Mouse (Mus musculus) midbrain, embryonic 13.5 days (tissue): Measurements from ENCODE around the gene Robo1. TPM values are rescaled to one million over a fixed set of nuclear protein-coding genes. Genes with fewer than 3 reads are reported as not detected.
A peak's percentile ranks its signal among the peaks of the same experiment; 100 is the strongest.

Experiments
- ATAC-seq: fragments of 200-750 bp; cut with Nextera tagmentation; 2 replicates; pipeline ENCODE4 v1.8.0; 2017; ENCODE audit warnings: mild to moderate bottlenecking, moderate TSS enrichment, moderate library complexity
- H3K27ac ChIP-seq: fragments of 300-500 bp; sonication (generic); 2 replicates; pipeline ENCODE4 v1.5.1; 2015; ENCODE audit warnings: inconsistent platforms, mild to moderate bottlenecking, moderate library complexity
- H3K27me3 ChIP-seq: fragments of 300-500 bp; sonication (generic); 2 replicates; pipeline ENCODE4 v1.6.1; 2015; ENCODE audit warnings: mild to moderate bottlenecking, inconsistent platforms
- H3K36me3 ChIP-seq: fragments of 300-500 bp; sonication (generic); 2 replicates; pipeline ENCODE4 v1.6.1; 2015; ENCODE audit warnings: mild to moderate bottlenecking, inconsistent platforms
- H3K4me1 ChIP-seq: fragments of 300-500 bp; sonication (generic); replicated peaks from 2 replicates; pipeline ENCODE4 v1.6.1; 2015; ENCODE audit warnings: inconsistent platforms
- H3K4me2 ChIP-seq: fragments of 300-500 bp; sonication (generic); replicated peaks from 2 replicates; pipeline ENCODE4 v1.6.1; 2015; ENCODE audit warnings: moderate library complexity, mild to moderate bottlenecking, inconsistent platforms
- H3K4me3 ChIP-seq: fragments of 300-500 bp; sonication (generic); replicated peaks from 2 replicates; pipeline ENCODE4 v1.5.1; 2015; ENCODE audit warnings: mild to moderate bottlenecking, inconsistent platforms
- H3K9ac ChIP-seq: fragments of 300-500 bp; sonication (generic); replicated peaks from 2 replicates; pipeline ENCODE4 v1.6.1; 2015; ENCODE audit warnings: mild to moderate bottlenecking, inconsistent platforms
- H3K9me3 ChIP-seq: fragments of 300-500 bp; sonication (generic); 2 replicates; pipeline ENCODE4 v1.6.1; 2016; ENCODE audit warnings: mild to moderate bottlenecking, inconsistent platforms
- WGBS: fragments of 180-500 bp; shearing (Covaris S2); methylation state at CpG from one replicate; pipeline ENCODE4 v1.1.7; 2015; 5-methylcytosine and 5-hydroxymethylcytosine counted together
- polyA plus RNA-seq: library from polyadenylated mRNA; unstranded; fragments of >200 nt; fragmentation: Nextera tagmentation; extraction: Ambion mirVana; gene quantifications from 2 replicates; pipeline ENCODE4 v1.2.1, GENCODE M21; 2015

Robo1 gene
- polyA plus RNA-seq, 1 experiment from 2014 or later = 81.1 TPM

- H3K9ac ChIP-seq = no peak overlapping the region
- H3K9me3 ChIP-seq = no peaks in the 10 kb centered on the region
- 0 out of 2 replicates have a peak, but pooled peaks have one; percentile 56 for ATAC-seq
- no peaks in the 10 kb centered on the region for H3K36me3 ChIP-seq
- peak overlapping the region; percentile 56; the same call in 1 of the 2 replicates for H3K27ac ChIP-seq
- H3K4me2 ChIP-seq = no peak overlapping the region
- peaks cover 20% of the 10 kb centered on the region for H3K4me1 ChIP-seq
- 64% methylated on average over 4 of the region's 4 CpGs for WGBS
- H3K4me3 ChIP-seq = no peak overlapping the region
- no peaks in the 10 kb centered on the region for H3K27me3 ChIP-seq
Observed at GRCm38 (mm10) chr16:72622371-72622770, 314.3 kb downstream of the Robo1 start.

- Histone ChIP-seq H3K27me3 (no peaks in the 10 kb centered on the region), H3K4me1 (peaks cover 20% of the 10 kb centered on the region), H3K27ac (peak overlapping the region; percentile 56), H3K36me3 (no peaks in the 10 kb centered on the region), H3K9me3 (no peaks in the 10 kb centered on the region), H3K4me3 (no peak overlapping the region), H3K9ac (no peak overlapping the region), H3K4me2 (0 out of 2 replicates have a peak overlapping the region, but pooled peaks have one; percentile 13)
- WGBS = 39% methylated on average over 10 of the region's 10 CpGs
- peak; percentile 72 for ATAC-seq
Observed at GRCm38 (mm10) chr16:72622868-72623267, 314.8 kb downstream of the Robo1 start.

- Histone ChIP-seq H3K27ac (no peak overlapping the region), H3K27me3 (no peaks in the 10 kb centered on the region), H3K9me3 (no peaks in the 10 kb centered on the region), H3K4me1 (no peaks in the 10 kb centered on the region), H3K4me3 (no peak overlapping the region), H3K4me2 (no peak overlapping the region), H3K9ac (no peak overlapping the region), H3K36me3 (no peaks in the 10 kb centered on the region)
- 50% methylated on average over 6 of the region's 7 CpGs for WGBS
- no peak for ATAC-seq
Observed at GRCm38 (mm10) chr16:72633846-72634245, 325.7 kb downstream of the Robo1 start.

- no peak overlapping the region for H3K27ac ChIP-seq
- ATAC-seq = no peak
- 83% methylated on average over 8 of the region's 8 CpGs for WGBS
Observed at GRCm38 (mm10) chr16:72639332-72639940, 331.3 kb downstream of the Robo1 start.

GRCm38 (mm10) chr16:72640932-72641811 lies 333.1 kb downstream of the Robo1 start:
- Histone ChIP-seq H3K27ac (no peak overlapping the region), H3K4me2 (no peak overlapping the region), H3K9me3 (no peaks in the 10 kb centered on the region), H3K9ac (no peak overlapping the region), H3K36me3 (no peaks in the 10 kb centered on the region), H3K27me3 (no peaks in the 10 kb centered on the region), H3K4me3 (no peak overlapping the region), H3K4me1 (peaks cover 7% of the 10 kb centered on the region; the same call in 1 of the 2 replicates)
- no peak for ATAC-seq
- WGBS = 66% methylated on average over 9 of the region's 9 CpGs

More at GRCm38 (mm10) chr16:72639332-72639940, 331.3 kb downstream of the Robo1 start:
- no peak overlapping the region for H3K4me3 ChIP-seq
- H3K9me3 ChIP-seq = no peaks in the 10 kb centered on the region
- no peak overlapping the region for H3K9ac ChIP-seq
- H3K36me3 ChIP-seq = no peaks in the 10 kb centered on the region
- no peaks in the 10 kb centered on the region for H3K27me3 ChIP-seq
- H3K4me2 ChIP-seq = no peak overlapping the region
- no peaks in the 10 kb centered on the region for H3K4me1 ChIP-seq

- WGBS = 45% methylated on average over 8 of the region's 8 CpGs
- Histone ChIP-seq H3K4me2 (no peak overlapping the region), H3K36me3 (no peaks in the 10 kb centered on the region), H3K27ac (no peak overlapping the region), H3K4me1 (peaks cover 10% of the 10 kb centered on the region; the same call in 1 of the 2 replicates), H3K9ac (no peak overlapping the region), H3K9me3 (no peaks in the 10 kb centered on the region), H3K27me3 (no peaks in the 10 kb centered on the region), H3K4me3 (no peak overlapping the region)
- ATAC-seq = no peak
Observed at GRCm38 (mm10) chr16:72645890-72646289, 337.8 kb downstream of the Robo1 start.

GRCm38 (mm10) chr16:72649314-72649713 lies 341.2 kb downstream of the Robo1 start:
- ATAC-seq = no peak
- no peaks in the 10 kb centered on the region for H3K36me3 ChIP-seq
- H3K9me3 ChIP-seq = no peaks in the 10 kb centered on the region
- H3K4me1 ChIP-seq = peaks cover 10% of the 10 kb centered on the region; the same call in 1 of the 2 replicates
- H3K4me2 ChIP-seq = no peak overlapping the region
- 41% methylated on average over 4 of the region's 4 CpGs for WGBS
- no peak overlapping the region for H3K4me3 ChIP-seq
- no peak overlapping the region for H3K27ac ChIP-seq
- no peaks in the 10 kb centered on the region for H3K27me3 ChIP-seq
- no peak overlapping the region for H3K9ac ChIP-seq

- WGBS = 78% methylated on average over 9 of the region's 9 CpGs
- Histone ChIP-seq H3K4me1 (no peaks in the 10 kb centered on the region), H3K27me3 (no peaks in the 10 kb centered on the region), H3K4me2 (no peak overlapping the region), H3K9ac (no peak overlapping the region), H3K36me3 (no peaks in the 10 kb centered on the region), H3K27ac (no peak overlapping the region), H3K4me3 (no peak overlapping the region), H3K9me3 (no peaks in the 10 kb centered on the region)
- no peak for ATAC-seq
Observed at GRCm38 (mm10) chr16:72655411-72655810, 347.3 kb downstream of the Robo1 start.

- WGBS = under 1% methylated on average over 26 of the region's 26 CpGs
- peak; percentile 90 for ATAC-seq
- Histone ChIP-seq H3K27ac (peak overlapping the region; percentile 91), H3K27me3 (no peaks in the 10 kb centered on the region), H3K4me2 (peak overlapping the region; percentile 71), H3K4me1 (peaks cover 36% of the 10 kb centered on the region), H3K4me3 (peak overlapping the region; percentile 76), H3K9ac (peak overlapping the region; percentile 83), H3K36me3 (no peaks in the 10 kb centered on the region), H3K9me3 (no peaks in the 10 kb centered on the region)
Observed at GRCm38 (mm10) chr16:72662837-72663350, 354.8 kb downstream of the Robo1 start.

- H3K4me1 ChIP-seq = peaks cover 43% of the 10 kb centered on the region
- no peaks in the 10 kb centered on the region for H3K36me3 ChIP-seq
- no peaks in the 10 kb centered on the region for H3K27me3 ChIP-seq
- H3K4me3 ChIP-seq = peak overlapping the region; percentile 76
- no peaks in the 10 kb centered on the region for H3K9me3 ChIP-seq
- peak overlapping the region; percentile 91 for H3K27ac ChIP-seq
- H3K4me2 ChIP-seq = peak overlapping the region; percentile 71
- ATAC-seq = peak; percentile 88
- WGBS = under 1% methylated on average over 55 of the region's 55 CpGs
- H3K9ac ChIP-seq = peak overlapping the region; percentile 83
Observed at GRCm38 (mm10) chr16:72663351-72664232, 355.5 kb downstream of the Robo1 start.

- ATAC-seq = peak; percentile 24
- Histone ChIP-seq H3K27ac (peak overlapping the region; percentile 91; the same call in 1 of the 2 replicates), H3K27me3 (no peaks in the 10 kb centered on the region), H3K4me2 (peak overlapping the region; percentile 71), H3K36me3 (no peaks in the 10 kb centered on the region), H3K9ac (peak overlapping the region; percentile 83), H3K4me3 (peak overlapping the region; percentile 76), H3K4me1 (peaks cover 46% of the 10 kb centered on the region), H3K9me3 (no peaks in the 10 kb centered on the region)
- WGBS = 0% methylated on average over 12 of the region's 12 CpGs
Observed at GRCm38 (mm10) chr16:72664233-72664613, 356.1 kb downstream of the Robo1 start.
